8 mouse cellular contexts compared by ENCODE assay signal in genomic region chr11:98972215-98972614, GRCm38 (mm10). TPM values are rescaled to one million over a fixed set of nuclear protein-coding genes. Genes with fewer than 3 reads are reported as not detected.
A peak's percentile ranks its signal among the peaks of the same experiment; 100 is the strongest.
DNase-seq lines count a peak whose midpoint lies in the region; ATAC-seq and TF ChIP-seq lines count a peak whose summit lies in the region.

No protein-coding gene starts in this region.

- no peak overlapping the region for H3K4me3 ChIP-seq in heart, embryonic 11.5 days (ENCODE audit: low read depth, low read length)
- H3K4me3 ChIP-seq in bone marrow, adult 2 months (replicated peaks; ENCODE audit: control insufficient read depth, low read depth, low read length), result no peak overlapping the region
- H3K4me3 ChIP-seq in embryonic fibroblast, embryonic 13.5 days (ENCODE audit: insufficient read depth, low read length), result no peak overlapping the region
- H3K4me3 ChIP-seq in midbrain, embryonic 12.5 days, result no peak overlapping the region

- peak; percentile 91 for TF ChIP-seq CTCF in bone marrow, adult 2 months (IDR thresholded peaks at IDR 0.05; ENCODE audit: control insufficient read depth, insufficient read depth, low read length)
- peak; percentile 68 for TF ChIP-seq CTCF in embryonic fibroblast, embryonic 13.5 days (IDR thresholded peaks at IDR 0.05; ENCODE audit: borderline replicate concordance, insufficient read depth, low read length)

- no peak overlapping the region for H3K9ac ChIP-seq in heart, embryonic 11.5 days (ENCODE audit: low read depth, low read length)
- H3K9ac ChIP-seq in midbrain, embryonic 12.5 days (replicated peaks), result no peak overlapping the region

- WGBS in heart, embryonic 11.5 days (ENCODE audit: insufficient replicate concordance), result 51% methylated on average over 9 of the region's 9 CpGs
- 57% methylated on average over 9 of the region's 9 CpGs for WGBS in bone marrow, adult 2 months
- WGBS in midbrain, embryonic 12.5 days, result 51% methylated on average over 9 of the region's 9 CpGs

- intact Hi-C loops in left cerebral cortex, postnatal 25 days (cut with DNase I), result loop anchor here (1.0 to 5.0 kb wide), 2 partner anchors 50 to 110 kb away; partner anchors contain the start of gene Wipf2

- H3K4me1 ChIP-seq in heart, embryonic 11.5 days (ENCODE audit: control insufficient read depth, insufficient read depth, low read length), result peaks cover 43% of the 10 kb centered on the region
- H3K4me1 ChIP-seq in bone marrow, adult 2 months (ENCODE audit: control insufficient read depth, insufficient read depth, low read length), result no peaks in the 10 kb centered on the region
- peaks cover 29% of the 10 kb centered on the region for H3K4me1 ChIP-seq in embryonic fibroblast, embryonic 13.5 days (ENCODE audit: control insufficient read depth, insufficient read depth, low read length)
- H3K4me1 ChIP-seq in midbrain, embryonic 12.5 days, result peaks cover 45% of the 10 kb centered on the region

- DNase-seq in heart, adult 11 months, result peak; percentile 98
- peak; percentile 93 for DNase-seq in heart, postnatal 4 days
- DNase-seq in left cerebral cortex, postnatal 25 days (ENCODE audit: low spot score in 2 of 2), result peak; percentile 75 to 83
- DNase-seq in spleen, postnatal 36 days (ENCODE audit: low spot score in 2 of 2), result peak; percentile 77 to 80

- no peak overlapping the region for H3K4me2 ChIP-seq in heart, embryonic 11.5 days
- no peak overlapping the region for H3K4me2 ChIP-seq in midbrain, embryonic 12.5 days (replicated peaks)

- no peak for TF ChIP-seq POLR2A in bone marrow, adult 2 months (IDR thresholded peaks at IDR 0.05; ENCODE audit: borderline replicate concordance, control insufficient read depth, low read depth, low read length)
- TF ChIP-seq POLR2A in embryonic fibroblast, embryonic 13.5 days (IDR thresholded peaks at IDR 0.05; ENCODE audit: low read depth, low read length), result no peak

- peaks cover 33% of the 10 kb centered on the region for H3K36me3 ChIP-seq in heart, embryonic 11.5 days (ENCODE audit: control insufficient read depth, insufficient read depth, low read length)
- H3K36me3 ChIP-seq in midbrain, embryonic 12.5 days, result peaks cover 22% of the 10 kb centered on the region

- H3K9me3 ChIP-seq in heart, embryonic 11.5 days (replicated peaks; ENCODE audit: control insufficient read depth, low read length), result no peaks in the 10 kb centered on the region
- H3K9me3 ChIP-seq in midbrain, embryonic 12.5 days, result no peaks in the 10 kb centered on the region

- no peak for ATAC-seq in heart, embryonic 11.5 days (replicated peaks; ENCODE audit: insufficient number of reproducible peaks, low FRiP score, low TSS enrichment)
- ATAC-seq in midbrain, embryonic 12.5 days (ENCODE audit: low FRiP score, low read depth), result peak; percentile 8; the same call in 1 of the 2 replicates

- no peak overlapping the region for H3K27ac ChIP-seq in heart, embryonic 11.5 days (ENCODE audit: low read depth, low read length)
- H3K27ac ChIP-seq in bone marrow, adult 2 months (ENCODE audit: control insufficient read depth, insufficient read depth, low read depth, low read length, poor library complexity), result no peak overlapping the region
- no peak overlapping the region for H3K27ac ChIP-seq in embryonic fibroblast, embryonic 13.5 days (ENCODE audit: insufficient read depth, low read length)
- no peak overlapping the region for H3K27ac ChIP-seq in midbrain, embryonic 12.5 days (replicated peaks)

- H3K27me3 ChIP-seq in heart, embryonic 11.5 days (ENCODE audit: control insufficient read depth, insufficient read depth, low read length), result no peaks in the 10 kb centered on the region
- 0 out of 2 replicates have a peak, but pooled peaks cover 7% of the 10 kb centered on the region for H3K27me3 ChIP-seq in midbrain, embryonic 12.5 days

RNA-seq across cellular contexts. Expression of gene Gjd3, which starts 10.6 kb away (rescaled TPM):
- polyA plus RNA-seq in heart, embryonic 11.5 days (2014; fragmentation: Nextera tagmentation; extraction: Ambion mirVana), result 1.3 and 1.5 TPM in 2 replicates
- not detected in 2 replicates for polyA plus RNA-seq in bone marrow, adult 2 months (2011; ENCODE audit: insufficient read depth, insufficient read length, low replicate concordance, missing spikeins)
- polyA plus RNA-seq in embryonic fibroblast, embryonic 13.5 days (2011; ENCODE audit: insufficient read length, low read depth, missing spikeins), result not detected in 2 replicates
- 1 to 10 TPM; 2.0 to 2.5 TPM for total RNA-seq in heart, postnatal 4 days (2021)
- total RNA-seq in left cerebral cortex, postnatal 25 days (2021), result 1 to 10 TPM; 2.9 to 3.0 TPM
- polyA plus RNA-seq in midbrain, embryonic 12.5 days (2016; fragmentation: Nextera tagmentation; extraction: Ambion mirVana), result 0.67 and 0.80 TPM in 2 replicates

RNA-seq across cellular contexts. Expression of gene Rara, which starts 44.6 kb away (rescaled TPM):
- 34.9 and 36.6 TPM in 2 replicates for polyA plus RNA-seq in heart, embryonic 11.5 days (2014; fragmentation: Nextera tagmentation; extraction: Ambion mirVana)
- polyA plus RNA-seq in bone marrow, adult 2 months (2011; ENCODE audit: insufficient read depth, insufficient read length, low replicate concordance, missing spikeins), result 8.9 and 17.2 TPM in 2 replicates
- polyA plus RNA-seq in embryonic fibroblast, embryonic 13.5 days (2011; ENCODE audit: insufficient read length, low read depth, missing spikeins), result 26.8 and 28.2 TPM in 2 replicates
- 10 to 100 TPM; 34.6 to 38.1 TPM for total RNA-seq in heart, postnatal 4 days (2021)
- 10 to 100 TPM in 1 of 2 experiments, 1 to 10 TPM in 1; 9.4 to 12.1 TPM for total RNA-seq in left cerebral cortex, postnatal 25 days (2021)
- 15.5 and 17.3 TPM in 2 replicates for polyA plus RNA-seq in midbrain, embryonic 12.5 days (2016; fragmentation: Nextera tagmentation; extraction: Ambion mirVana)

RNA-seq across cellular contexts. Expression of gene Top2a, which starts 51.8 kb away (rescaled TPM):
- 220 and 244 TPM in 2 replicates for polyA plus RNA-seq in heart, embryonic 11.5 days (2014; fragmentation: Nextera tagmentation; extraction: Ambion mirVana)
- 161 and 191 TPM in 2 replicates for polyA plus RNA-seq in bone marrow, adult 2 months (2011; ENCODE audit: insufficient read depth, insufficient read length, low replicate concordance, missing spikeins)
- polyA plus RNA-seq in embryonic fibroblast, embryonic 13.5 days (2011; ENCODE audit: insufficient read length, low read depth, missing spikeins), result 141 and 227 TPM in 2 replicates
- total RNA-seq in heart, postnatal 4 days (2021), result 100 to 1,000 TPM; 174 to 191 TPM
- total RNA-seq in left cerebral cortex, postnatal 25 days (2021), result 1 to 10 TPM in 1 of 2 experiments, under 1 TPM in 1; 0.87 to 1.3 TPM
- 305 and 311 TPM in 2 replicates for polyA plus RNA-seq in midbrain, embryonic 12.5 days (2016; fragmentation: Nextera tagmentation; extraction: Ambion mirVana)
